Mouse (Mus musculus) ovary, adult 18-20 months (tissue): ENCODE measurements around the gene Gm26992.

Source experiments
- DNase-seq: peaks from one replicate; pipeline ENCODE4 v3.0.0; 2022; ENCODE audit warnings: low spot score, mixed read lengths

The Gm26992 gene

DNA sequence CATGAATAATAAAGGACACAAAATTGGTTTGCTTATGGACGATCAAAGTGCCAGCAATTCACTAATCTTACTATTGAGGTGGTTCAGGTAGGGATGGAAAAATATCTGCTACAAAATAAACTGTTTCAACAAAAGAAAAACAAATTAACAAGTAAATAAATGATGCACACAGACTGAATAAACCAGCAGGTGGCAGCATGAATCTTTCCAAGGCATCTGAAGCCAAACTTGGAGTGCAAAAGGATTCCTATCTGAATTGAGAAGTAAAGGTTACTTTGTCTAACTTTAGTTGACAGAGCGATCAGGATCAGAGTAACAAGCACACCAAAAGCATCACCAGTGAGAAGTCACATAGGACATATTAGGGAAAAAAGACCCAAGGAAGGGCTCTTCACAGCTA, 62.2 kb downstream of the Gm26992 start:
- peak; percentile 8 for DNase-seq

DNA sequence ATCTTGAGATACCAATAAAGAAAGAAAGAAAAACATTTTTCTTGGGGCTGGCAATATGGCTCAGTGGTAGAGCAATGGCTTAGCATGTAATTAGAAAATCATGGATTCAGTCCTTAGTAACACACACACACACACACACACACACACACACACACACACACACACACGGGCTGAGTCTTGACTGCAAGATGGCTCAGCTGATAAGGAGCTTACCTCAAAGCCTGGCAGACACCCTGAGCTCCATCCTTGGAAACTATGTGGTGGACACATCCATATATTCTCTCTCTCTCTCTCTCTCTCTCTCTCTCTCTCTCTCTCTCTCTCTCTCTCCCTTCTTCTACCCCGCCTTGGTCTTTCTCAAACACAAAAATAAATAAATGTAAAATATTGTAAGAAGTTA, 69.0 kb downstream of the Gm26992 start:
- no peak for DNase-seq

DNA sequence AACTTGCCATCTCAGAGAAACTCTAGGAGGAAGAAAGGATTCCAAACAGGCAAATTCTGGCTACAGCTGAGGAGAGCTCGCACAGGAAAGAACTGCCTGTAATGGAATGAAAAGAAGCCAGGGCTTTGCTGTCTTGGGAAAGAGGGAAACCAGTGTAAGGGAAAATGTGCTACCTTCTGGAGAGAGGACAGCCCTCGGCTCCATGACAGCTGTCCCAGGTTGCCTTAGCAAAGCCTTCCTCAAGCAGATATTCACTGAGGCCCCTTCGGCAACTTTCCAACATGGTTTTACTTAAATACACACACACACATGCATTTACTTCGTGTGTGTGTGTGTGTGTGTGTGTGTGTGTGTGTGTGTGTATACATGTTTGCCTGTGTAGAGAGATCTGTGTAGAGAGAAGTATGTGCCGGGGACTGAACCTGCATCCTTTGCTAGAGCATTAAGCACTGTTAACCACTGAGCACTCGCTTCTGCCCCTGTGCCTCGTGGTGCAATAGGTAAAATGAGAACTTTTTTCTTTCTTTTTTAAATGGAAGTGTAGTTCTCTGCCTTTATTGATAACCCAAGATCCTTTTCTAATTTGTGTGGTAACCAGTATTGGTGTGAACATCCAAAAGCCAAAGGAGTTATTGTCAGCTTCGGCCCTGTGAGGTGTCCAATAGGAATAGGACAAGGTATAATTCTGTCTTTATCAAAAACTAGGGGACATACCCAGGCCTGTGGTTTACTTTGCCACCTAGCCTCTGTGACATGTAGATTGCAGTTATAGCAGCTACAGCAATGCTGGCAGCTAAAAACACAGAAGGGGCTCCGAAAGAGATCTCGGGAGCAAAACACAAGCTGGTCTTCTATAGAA, 70.8 kb downstream of the Gm26992 start:
- no peak for DNase-seq

DNA sequence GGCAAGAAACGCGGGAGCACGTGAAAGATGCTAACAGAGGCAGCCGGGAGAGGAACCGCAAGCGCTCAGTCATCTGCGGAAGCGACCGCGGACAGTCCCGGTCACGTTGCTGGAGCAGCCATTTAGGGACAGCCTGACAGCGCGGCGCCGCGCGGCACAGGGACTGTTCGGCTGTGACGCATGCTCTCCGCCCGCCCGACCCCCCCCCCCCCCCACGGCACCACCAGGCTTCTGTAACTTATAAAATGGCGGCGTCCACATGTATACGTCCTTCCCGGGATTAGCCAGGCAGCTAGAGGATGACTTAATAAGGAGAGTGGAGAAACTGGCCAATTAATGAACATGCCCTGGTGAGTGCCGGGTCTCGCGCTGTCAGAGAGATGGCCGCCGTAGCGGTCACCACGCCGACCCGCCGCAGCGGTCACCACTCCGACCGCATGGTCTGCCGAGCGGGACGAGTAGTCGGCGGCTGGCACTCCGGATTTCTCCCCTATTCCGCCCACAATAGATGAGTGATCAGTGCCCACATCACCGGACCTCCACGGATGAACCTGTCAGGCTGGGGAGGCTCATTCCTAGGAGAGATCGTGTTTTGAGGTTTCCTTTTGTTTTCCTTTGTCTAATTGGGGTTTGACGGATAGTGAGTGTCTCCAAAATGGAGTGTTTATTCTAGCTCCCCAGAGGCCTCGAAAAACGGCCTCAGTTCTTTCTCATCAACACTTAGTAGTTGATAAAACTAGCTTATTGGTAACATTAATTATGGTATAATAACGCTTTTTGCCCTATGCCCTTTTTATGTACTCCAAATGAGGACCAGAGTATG, 71.8 kb downstream of the Gm26992 start:
- DNase-seq = peak; percentile 39

DNA sequence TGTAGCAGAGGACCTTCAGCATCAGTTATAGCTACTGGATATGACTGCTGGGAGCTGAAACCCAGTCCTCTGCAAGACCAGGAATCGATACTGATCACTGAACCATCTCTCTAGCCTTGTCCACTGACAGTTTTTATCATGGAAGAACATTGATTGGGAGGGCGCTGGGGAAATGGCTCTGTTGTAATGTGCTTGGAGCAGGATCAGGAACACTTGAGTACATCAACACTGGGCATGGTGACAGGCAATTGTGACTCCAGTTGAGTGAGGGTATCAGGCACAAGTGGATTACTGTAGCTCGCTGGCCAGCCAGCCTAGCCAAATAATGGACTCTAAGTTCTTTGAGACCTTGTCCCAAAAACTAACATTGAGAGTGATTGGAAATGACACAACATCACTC, 77.6 kb downstream of the Gm26992 start:
- DNase-seq = no peak

DNA sequence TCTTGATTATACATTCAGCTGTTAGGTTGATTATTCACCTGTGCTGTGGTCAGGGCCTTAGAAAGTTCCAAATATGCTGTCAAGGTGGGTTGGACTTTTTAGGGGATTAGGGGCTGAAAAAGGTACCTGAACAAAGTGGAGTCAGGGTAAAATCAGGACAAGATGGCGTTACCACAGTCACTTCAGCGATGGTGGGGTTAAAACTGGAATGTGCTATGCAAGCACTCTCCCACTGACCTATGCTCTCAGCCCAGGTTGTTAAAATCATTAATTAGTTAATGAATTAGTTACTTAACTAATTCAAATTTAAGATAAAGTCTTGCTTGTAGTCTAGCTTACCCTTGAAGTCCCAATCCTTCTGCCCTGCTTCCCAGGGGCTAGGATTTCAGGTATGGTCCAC, 78.3 kb downstream of the Gm26992 start:
- no peak for DNase-seq

DNA sequence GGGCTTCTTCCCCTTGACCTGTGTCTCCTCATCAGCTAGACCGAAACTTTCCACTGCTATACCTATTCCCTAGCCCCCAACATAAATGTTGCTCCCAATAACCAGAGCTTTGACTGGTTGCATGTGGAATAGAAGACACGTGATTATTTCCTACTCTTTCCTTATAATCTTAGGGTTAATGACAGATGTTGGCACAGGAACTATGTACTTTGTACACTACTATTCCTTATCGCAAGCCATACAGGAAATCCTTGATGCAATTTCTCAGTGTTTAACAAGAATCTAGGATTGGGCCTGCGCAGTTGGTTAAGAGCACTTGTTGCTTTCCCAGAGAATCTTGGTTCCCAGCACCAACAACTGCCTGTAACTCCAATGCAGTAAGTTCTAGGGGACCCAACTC, 86.4 kb downstream of the Gm26992 start:
- no peak for DNase-seq

DNA sequence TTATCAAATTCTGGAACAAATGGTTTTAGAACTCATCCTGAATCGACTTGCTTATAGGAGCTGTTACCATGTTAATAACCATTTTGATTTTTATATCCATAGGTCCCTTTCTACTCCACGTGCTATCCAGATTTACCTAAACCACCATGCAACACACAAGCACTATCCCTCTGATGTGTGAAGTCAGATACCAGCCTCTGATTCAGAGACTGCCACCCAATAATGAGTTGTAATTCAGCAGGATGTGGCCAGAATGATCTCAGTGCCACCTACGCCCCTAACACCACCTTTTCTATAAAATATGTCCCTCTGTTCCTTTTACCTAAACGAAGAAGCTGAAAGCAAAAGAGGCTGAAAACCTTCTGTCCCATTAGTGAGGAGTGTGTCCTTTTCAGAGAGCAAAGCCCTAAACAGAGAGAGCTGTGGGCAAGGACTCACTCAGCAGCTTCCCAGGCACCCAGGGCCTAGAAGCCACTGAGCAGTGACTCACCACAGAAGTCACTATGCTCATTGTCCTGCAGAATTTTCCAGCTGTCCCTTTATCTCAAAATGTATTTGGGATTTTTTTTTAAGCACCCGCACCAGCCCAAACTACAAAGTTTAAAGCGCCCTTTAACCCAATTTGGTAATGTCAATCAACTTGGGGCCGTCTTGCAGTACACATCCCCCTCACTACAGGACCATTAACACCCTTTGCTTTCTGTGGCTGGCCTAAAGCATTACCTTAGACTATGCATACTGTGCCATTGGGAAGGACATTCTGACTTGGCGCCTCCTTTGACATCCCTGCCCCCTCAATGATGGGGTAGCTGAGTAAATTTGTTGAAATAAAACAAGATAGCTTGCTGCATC, 87.6 kb downstream of the Gm26992 start:
- no peak for DNase-seq

DNA sequence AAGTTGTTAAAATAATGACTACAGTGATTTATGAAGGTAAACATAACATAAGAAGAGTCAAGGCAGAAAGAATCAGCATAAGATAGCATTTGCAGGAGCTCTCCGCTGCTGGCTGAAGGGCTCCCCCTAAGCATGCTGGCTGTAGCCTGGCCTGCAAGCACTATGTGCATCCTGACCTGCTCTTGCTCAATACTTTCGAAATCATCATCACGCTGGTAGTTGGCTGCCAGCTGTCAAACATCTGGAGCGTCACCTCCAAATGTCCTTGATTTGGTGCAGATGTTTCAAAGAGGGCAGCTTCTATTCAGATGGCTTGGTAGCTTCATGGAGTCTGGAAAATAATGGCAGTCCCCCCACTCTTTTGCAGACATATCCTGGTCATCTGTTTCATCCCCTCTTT, 93.0 kb downstream of the Gm26992 start:
- no peak for DNase-seq

DNA sequence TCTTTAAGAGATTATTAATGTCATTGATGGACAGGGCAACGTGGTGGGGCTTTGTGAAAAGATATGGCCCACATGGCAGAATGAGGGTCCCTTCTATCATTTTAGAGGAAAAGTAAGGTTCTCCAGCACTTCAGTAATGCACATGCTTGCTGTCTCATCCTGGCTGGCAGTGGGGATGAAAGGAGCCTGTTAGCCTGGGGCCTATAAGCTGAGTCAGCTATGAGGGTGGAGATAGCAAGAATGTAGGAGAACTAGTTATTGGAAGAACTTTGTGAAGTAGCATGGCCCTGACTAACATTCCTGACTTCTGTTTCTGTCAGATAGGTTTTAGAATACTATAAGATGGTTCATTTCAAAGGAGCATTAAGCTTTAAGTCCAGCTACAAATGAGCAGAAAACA, 93.5 kb downstream of the Gm26992 start:
- DNase-seq = no peak

DNA sequence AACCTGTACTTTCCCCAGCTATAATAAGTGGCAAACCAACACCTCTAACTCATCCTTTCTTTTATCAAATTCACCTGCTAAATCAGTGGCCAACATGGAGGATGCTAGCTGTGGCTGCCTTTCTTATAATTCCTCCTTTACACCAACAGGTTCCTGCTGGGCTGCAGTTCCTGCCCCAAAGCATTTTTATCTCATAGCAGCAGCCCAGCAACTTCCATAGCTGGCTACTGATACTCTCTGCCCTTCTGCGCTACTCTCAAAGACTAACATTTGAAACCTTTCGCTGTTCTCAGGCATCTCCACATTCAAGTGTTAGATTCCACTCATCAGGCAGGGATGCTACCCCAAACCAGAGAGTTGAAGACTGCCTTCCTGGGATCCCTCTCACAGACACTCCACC, 97.0 kb downstream of the Gm26992 start:
- no peak for DNase-seq

DNA sequence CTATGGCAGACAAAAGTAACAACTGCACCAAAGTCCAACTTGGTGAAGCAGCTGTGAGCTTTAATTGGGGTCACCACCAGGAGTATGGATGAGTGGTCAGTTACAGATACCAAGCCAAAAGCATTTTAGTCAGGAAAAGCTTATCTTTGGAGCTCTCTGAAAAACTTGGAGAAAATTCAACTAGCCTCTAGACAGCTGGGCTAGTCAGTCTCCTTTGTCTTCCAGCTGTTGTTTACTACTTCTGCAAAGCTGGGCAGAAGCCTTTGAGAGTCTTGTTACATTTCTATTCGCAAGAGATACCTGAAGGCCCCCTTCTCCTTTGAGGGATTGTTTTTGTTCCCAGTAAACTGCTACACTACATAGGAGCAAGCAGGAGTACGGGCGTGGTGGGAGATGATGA, 97.7 kb downstream of the Gm26992 start:
- no peak for DNase-seq

DNA sequence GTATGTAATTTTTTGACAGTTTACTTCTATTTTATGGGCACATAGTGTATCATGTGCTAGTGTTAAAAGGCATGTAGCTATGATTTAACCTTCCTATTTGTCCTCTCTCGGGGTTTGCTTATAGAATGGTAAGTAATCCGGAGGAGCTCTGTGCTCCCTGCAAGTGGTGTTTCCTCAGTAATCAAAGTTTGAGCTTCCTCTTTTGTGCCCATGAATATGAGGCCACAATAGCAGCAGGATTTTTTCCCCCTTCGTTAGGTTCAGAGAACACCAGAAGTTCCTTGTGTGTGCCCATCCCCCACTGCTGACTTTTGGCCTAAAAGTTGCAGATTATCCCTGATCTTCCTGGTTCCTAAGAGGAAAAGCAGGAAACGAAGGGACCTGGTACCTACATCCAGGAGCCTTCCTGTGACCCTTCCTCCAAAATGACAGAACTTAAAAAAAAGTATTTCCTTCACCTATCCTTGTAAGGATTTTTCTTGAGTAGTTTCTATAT, 99.5 kb downstream of the Gm26992 start:
- no peak for DNase-seq

DNA sequence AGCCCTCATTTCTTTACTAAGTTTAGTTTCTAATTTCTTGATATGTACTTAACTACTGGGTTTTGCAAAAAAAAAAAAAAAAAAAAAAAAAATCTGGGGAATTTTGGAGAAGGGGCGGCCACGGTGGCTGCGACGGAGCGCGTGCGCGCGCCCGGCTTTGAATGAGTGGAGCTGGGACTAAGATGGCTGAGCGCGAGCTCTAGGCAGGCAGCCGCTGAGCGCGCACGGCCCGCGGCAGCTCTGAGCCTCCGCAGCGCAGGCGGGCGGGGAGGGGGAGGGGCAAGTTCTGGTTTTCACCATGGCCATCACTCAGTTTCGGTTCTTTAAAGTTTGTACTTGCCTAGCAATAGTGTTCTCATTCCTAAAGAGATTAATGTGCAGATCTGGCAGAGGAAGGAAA, 107.4 kb downstream of the Gm26992 start:
- DNase-seq = peak; percentile 55
